Mouse (Mus musculus) kidney, adult 2 months (tissue): ENCODE results near the gene Gng12.

Experiments used
- CTCF ChIP-seq: fragments of 200-500 bp; conservative IDR thresholded peaks from 2 replicates; pipeline ENCODE4 v1.5.1; 2011; ENCODE audit warnings: low read depth, mild to moderate bottlenecking, control low read depth, low read length, moderate library complexity, mixed read lengths; ENCODE audit not compliant: insufficient read depth, insufficient read length
- POLR2A ChIP-seq: fragments of 200-500 bp; IDR thresholded peaks from one replicate; pipeline ENCODE4 v1.6.1; 2011; ENCODE audit warnings: low read depth, low read length, control low read depth

DNA sequence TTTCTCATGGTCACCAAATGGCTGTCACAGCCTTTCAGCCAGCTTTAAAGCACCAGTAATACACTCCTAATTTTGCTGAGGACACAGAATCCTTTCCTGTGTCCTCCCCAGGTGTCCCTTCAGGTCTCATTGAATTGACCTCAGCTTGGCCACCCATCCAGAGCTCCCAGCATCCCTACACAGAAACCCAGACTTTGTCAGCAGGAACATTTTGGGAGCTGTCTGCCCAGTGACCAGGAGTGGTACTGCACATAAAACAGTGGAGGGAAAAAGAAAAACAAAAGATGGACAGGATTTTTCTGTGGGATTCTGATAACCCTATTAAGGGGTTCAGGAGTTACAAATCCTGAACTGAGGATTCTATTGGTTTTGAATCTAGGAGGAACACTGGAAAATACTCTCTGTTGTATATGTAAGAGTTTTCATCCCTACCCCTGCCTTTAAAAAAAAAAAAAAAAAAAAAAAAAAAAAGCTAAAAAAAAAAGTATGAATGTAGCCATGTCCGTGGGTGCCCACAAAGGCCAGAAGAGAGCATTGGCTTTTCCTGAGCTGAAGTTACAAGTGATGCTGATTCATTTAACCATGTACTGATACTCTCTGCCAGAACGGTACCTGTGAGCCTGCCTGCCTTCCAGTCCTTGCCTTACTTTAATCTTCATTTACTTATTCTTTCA lies 32.9 kb downstream of the Gng12 start:
- TF ChIP-seq CTCF (no peak), POLR2A (no peak)
